Mouse (Mus musculus) T-helper 1 cell (primary cell): ENCODE data around the gene Abhd15.

Experiments used
- in situ Hi-C: fragments of 300-600 bp; cut with MboI, MseI; formaldehyde crosslinking; loops from one replicate; pipeline ENCODE4 v1.15.1; 2025; ENCODE audit warnings: high pct_unique_total_duplicates

The Abhd15 gene

GRCm38 (mm10) chr11:77514832-77515636 is at the start of gene Abhd15:
Abhd15 (plus strand) TSS chr11:77515121.
- in situ Hi-C loops: no loop called here

GRCm38 (mm10) chr11:77466544-77466943 is 48.4 kb upstream of the Abhd15 start:
- in situ Hi-C loops: loop anchor here (5.0 kb wide), 1 partner anchor 364 kb away; no protein-coding TSS in a partner anchor

- in situ Hi-C loops: loop anchor here (5.0 kb wide), 1 partner anchor 365 kb away; no protein-coding TSS in a partner anchor
Observed at GRCm38 (mm10) chr11:77467157-77467556, 47.8 kb upstream of the Abhd15 start.

GRCm38 (mm10) chr11:77467784-77468183 is 47.1 kb upstream of the Abhd15 start:
- in situ Hi-C loops: loop anchor here (5.0 kb wide), 1 partner anchor 365 kb away; no protein-coding TSS in a partner anchor

GRCm38 (mm10) chr11:77468397-77468796 is 46.5 kb upstream of the Abhd15 start:
- in situ Hi-C loops: loop anchor here (5.0 kb wide), 1 partner anchor 366 kb away; no protein-coding TSS in a partner anchor

- in situ Hi-C loops: no loop called here
Observed at GRCm38 (mm10) chr11:77471407-77471806, 43.5 kb upstream of the Abhd15 start.

GRCm38 (mm10) chr11:77472775-77473174 is 42.1 kb upstream of the Abhd15 start:
- in situ Hi-C loops: no loop called here

GRCm38 (mm10) chr11:77476216-77476615 is 38.7 kb upstream of the Abhd15 start:
- in situ Hi-C loops: no loop called here

- in situ Hi-C loops: no loop called here
Observed at GRCm38 (mm10) chr11:77476895-77477294, 38.0 kb upstream of the Abhd15 start.

- in situ Hi-C loops: no loop called here
Observed at GRCm38 (mm10) chr11:77483043-77483442, 31.9 kb upstream of the Abhd15 start.

GRCm38 (mm10) chr11:77483510-77484255 is 31.2 kb upstream of the Abhd15 start:
- in situ Hi-C loops: no loop called here

- in situ Hi-C loops: no loop called here
Observed at GRCm38 (mm10) chr11:77485229-77485628, 29.7 kb upstream of the Abhd15 start.

GRCm38 (mm10) chr11:77486798-77487197 is 28.1 kb upstream of the Abhd15 start:
- in situ Hi-C loops: no loop called here

- in situ Hi-C loops: no loop called here
Observed at GRCm38 (mm10) chr11:77488771-77489581, 25.9 kb upstream of the Abhd15 start.

GRCm38 (mm10) chr11:77489591-77490235 is 25.2 kb upstream of the Abhd15 start, which contains the start of gene Ankrd13b:
Ankrd13b (minus strand) TSS chr11:77489678.
- in situ Hi-C loops: no loop called here

GRCm38 (mm10) chr11:77490451-77490850 is 24.5 kb upstream of the Abhd15 start:
- in situ Hi-C loops: no loop called here

GRCm38 (mm10) chr11:77491123-77491501 is 23.8 kb upstream of the Abhd15 start:
- in situ Hi-C loops: no loop called here

GRCm38 (mm10) chr11:77491502-77492291 is 23.2 kb upstream of the Abhd15 start:
- in situ Hi-C loops: no loop called here

GRCm38 (mm10) chr11:77492311-77492871 is 22.5 kb upstream of the Abhd15 start:
- in situ Hi-C loops: no loop called here

GRCm38 (mm10) chr11:77492911-77493332 is 22.0 kb upstream of the Abhd15 start:
- in situ Hi-C loops: no loop called here
